Mouse (Mus musculus): ENCODE data around the gene Lrrc28. TPM values are rescaled to one million over a fixed set of nuclear protein-coding genes. Genes with fewer than 3 reads are reported as not detected.

Lrrc28 gene
- total RNA-seq (2012; rRNA removed): 9.7 and 10.0 TPM in 2 replicates
- polyA plus RNA-seq (2012; ENCODE audit: insufficient read depth in 1 of 2, insufficient read length in 2 of 2, low read depth in 1 of 2, low replicate concordance in 2 of 2, missing spikeins in 1 of 2): 10 to 100 TPM in 1 of 2 experiments, not detected in 1; 16.0 TPM

GRCm38 (mm10) chr7:67644833-67645680 lies at the start of gene Lrrc28:
TSS of gene Lrrc28 (minus strand) at chr7:67645268.
- Histone ChIP-seq H3K4me3 (ENCODE audit: control insufficient read depth in 1 of 2, insufficient read depth in 1 of 2, low read depth in 2 of 2, low read length in 2 of 2) (peak within 1 kb of the TSS; percentile 83 to 92), H3K27ac (ENCODE audit: control insufficient read depth, low read depth, low read length) (peak within 1 kb of the TSS; percentile 79), H3K27me3 (ENCODE audit: control insufficient read depth in 1 of 2, insufficient read depth in 2 of 2, low read length in 2 of 2) (peaks cover 0 to 1% of the 10 kb centered on the region in 2 experiments; a peak in 1 of 4 replicates), H3K36me3 (ENCODE audit: control insufficient read depth in 1 of 2, insufficient read depth in 2 of 2, low read length in 2 of 2) (peaks cover 0 to 5% of the 10 kb centered on the region in 2 experiments; a peak in 2 of 4 replicates), H3K9ac (ENCODE audit: control insufficient read depth, low read depth, low read length, poor library complexity, severe bottlenecking) (peak within 1 kb of the TSS; percentile 91), H3K4me1 (ENCODE audit: control insufficient read depth in 1 of 2, insufficient read depth in 2 of 2, low read length in 2 of 2) (no peaks in the 10 kb centered on the region), H3K9me3 (replicated peaks; ENCODE audit: insufficient read depth, low read length) (no peaks in the 10 kb centered on the region), H3K79me2 (ENCODE audit: control insufficient read depth, insufficient read depth, low read length, poor library complexity) (peaks cover 7% of the 10 kb centered on the region; the same call in 1 of the 2 replicates)
- TF ChIP-seq CHD1 (IDR thresholded peaks at IDR 0.05; ENCODE audit: low read depth, low read length) (no peak), ZMIZ1 (IDR thresholded peaks at IDR 0.05; ENCODE audit: low read depth, low read length) (peak; percentile 93; the same call in 1 of the 2 replicates), GATA1 (IDR thresholded peaks at IDR 0.05; ENCODE audit: low read depth, low read length) (no peak), MAZ (IDR thresholded peaks at IDR 0.05; ENCODE audit: low read depth, low read length) (0 out of 2 replicates have a peak, but pooled peaks have one; percentile 27), POLR2AphosphoS5 (IDR thresholded peaks at IDR 0.05; ENCODE audit: borderline replicate concordance, low read depth, low read length) (peak; percentile 93; the same call in 1 of the 2 replicates), MAFK (IDR thresholded peaks at IDR 0.05; ENCODE audit: borderline replicate concordance, low read depth, low read length) (no peak), MEF2A (IDR thresholded peaks at IDR 0.05; ENCODE audit: extremely low read depth, insufficient replicate concordance, low read depth, low read length, poor library complexity, severe bottlenecking) (no peak), RAD21 (IDR thresholded peaks at IDR 0.05; ENCODE audit: low read depth, low read length) (no peak), USF1 (IDR thresholded peaks at IDR 0.05; ENCODE audit: low read depth, low read length) (no peak), SIN3A (IDR thresholded peaks at IDR 0.05; ENCODE audit: low read length) (peak; percentile 87), KAT2A (conservative IDR thresholded peaks at IDR 0.05; ENCODE audit: low read depth, low read length) (peak; percentile 45; the same call in 1 of the 2 replicates), TAL1 (IDR thresholded peaks at IDR 0.05; ENCODE audit: low read length) (no peak), CHD2 (IDR thresholded peaks at IDR 0.05; ENCODE audit: low read length) (peak; percentile 92), ELF1 (IDR thresholded peaks at IDR 0.05; ENCODE audit: low read depth, low read length) (peak; percentile 86), ZKSCAN1 (IDR thresholded peaks at IDR 0.05; ENCODE audit: low read depth, low read length) (no peak), GABPA (IDR thresholded peaks at IDR 0.05; ENCODE audit: low read depth, low read length) (no peak), POLR2A (IDR thresholded peaks at IDR 0.05; ENCODE audit: control insufficient read depth in 1 of 2, insufficient read depth in 1 of 2, low read depth in 1 of 2, low read length in 2 of 2, poor library complexity in 1 of 2) (peak; percentile 77 to 99), RCOR1 (IDR thresholded peaks at IDR 0.05; ENCODE audit: low read depth, low read length) (no peak), E2F4 (IDR thresholded peaks at IDR 0.05; ENCODE audit: borderline replicate concordance, low read depth, low read length) (no peak), NRF1 (IDR thresholded peaks at IDR 0.05; ENCODE audit: insufficient read depth, low read depth, low read length, poor library complexity, severe bottlenecking) (0 out of 2 replicates have a peak, but pooled peaks have one; percentile 26), HCFC1 (IDR thresholded peaks at IDR 0.05; ENCODE audit: low read depth, low read length) (peak; percentile 87), MYB (IDR thresholded peaks at IDR 0.05; ENCODE audit: low read depth, low read length) (no peak), USF2 (IDR thresholded peaks at IDR 0.05; ENCODE audit: borderline replicate concordance in 1 of 2, insufficient read depth in 1 of 2, low read depth in 1 of 2, low read length in 2 of 2) (no peak), EP300 (IDR thresholded peaks at IDR 0.05; ENCODE audit: low read depth in 1 of 2, low read length in 2 of 2) (no peak), UBTF (IDR thresholded peaks at IDR 0.05; ENCODE audit: borderline replicate concordance, insufficient read depth, low read depth, low read length) (no peak), MXI1 (IDR thresholded peaks at IDR 0.05; ENCODE audit: low read depth, low read length) (no peak; the same call in 1 of the 2 replicates), JUND (IDR thresholded peaks at IDR 0.05; ENCODE audit: low read depth, low read length) (no peak), BHLHE40 (IDR thresholded peaks at IDR 0.05; ENCODE audit: borderline replicate concordance, low read depth, low read length) (no peak), MYC (IDR thresholded peaks at IDR 0.05; ENCODE audit: low read depth, low read length) (no peak), SMC3 (IDR thresholded peaks at IDR 0.05; ENCODE audit: low read depth, low read length) (no peak), TCF12 (IDR thresholded peaks at IDR 0.05; ENCODE audit: low read depth, low read length) (no peak), TBP (IDR thresholded peaks at IDR 0.05; ENCODE audit: low read depth, low read length) (peak; percentile 95), NELFE (IDR thresholded peaks at IDR 0.05; ENCODE audit: low read depth, low read length) (peak; percentile 99), POLR2AphosphoS2 (IDR thresholded peaks at IDR 0.05; ENCODE audit: low read length) (peak; percentile 99)
- peak; percentile 99 for DNase-seq (ENCODE audit: low read depth, low spot score)
